Mouse (Mus musculus): ENCODE data around the gene Cyb5r1. TPM values are rescaled to one million over a fixed set of nuclear protein-coding genes. Genes with fewer than 3 reads are reported as not detected.
"Not testable (repeated sequence)": the region's sequence is repeated elsewhere in the genome, so short reads cannot be mapped to it uniquely, and the experiment has no call there.

Gene Cyb5r1
- polyA plus RNA-seq, 1 experiment from 2014 or later = 37.4 TPM

- H3K36me3 ChIP-seq = peaks cover 16% of the 10 kb centered on the region
- no peak overlapping the region for H3K4me3 ChIP-seq
- 22% methylated on average over 1 of the region's 1 CpGs for WGBS
- peaks cover 5% of the 10 kb centered on the region; the same call in 1 of the 2 replicates for H3K27me3 ChIP-seq (ENCODE audit: insufficient read depth, poor library complexity, severe bottlenecking)
- peaks cover 48% of the 10 kb centered on the region for H3K4me1 ChIP-seq
- DNase-seq (ENCODE audit: low spot score) = no peak
- no peaks in the 10 kb centered on the region for H3K9me3 ChIP-seq
- no peak overlapping the region for H3K27ac ChIP-seq
Measured at GRCm38 (mm10) chr1:134419176-134419575, 13.8 kb downstream of the Cyb5r1 start.

GRCm38 (mm10) chr1:134419751-134420458, 14.5 kb downstream of the Cyb5r1 start:
- peaks cover 23% of the 10 kb centered on the region for H3K36me3 ChIP-seq
- H3K4me3 ChIP-seq = no peak overlapping the region
- 49% methylated on average over 5 of the region's 5 CpGs for WGBS
- no peak overlapping the region for H3K27ac ChIP-seq
- DNase-seq (ENCODE audit: low spot score) = no peak
- H3K27me3 ChIP-seq (ENCODE audit: insufficient read depth, poor library complexity, severe bottlenecking) = peaks cover 5% of the 10 kb centered on the region; the same call in 1 of the 2 replicates
- H3K4me1 ChIP-seq = peaks cover 43% of the 10 kb centered on the region
- H3K9me3 ChIP-seq = no peaks in the 10 kb centered on the region

- Histone ChIP-seq H3K4me3 (no peak overlapping the region), H3K27me3 (ENCODE audit: insufficient read depth, poor library complexity, severe bottlenecking) (peaks cover 5% of the 10 kb centered on the region; the same call in 1 of the 2 replicates), H3K36me3 (peaks cover 62% of the 10 kb centered on the region), H3K27ac (no peak overlapping the region), H3K4me1 (peaks cover 28% of the 10 kb centered on the region), H3K9me3 (no peaks in the 10 kb centered on the region)
- 66% methylated on average over 10 of the region's 10 CpGs for WGBS
- peak; percentile 84 for DNase-seq (ENCODE audit: low spot score)
Measured at GRCm38 (mm10) chr1:134423911-134424310, 18.6 kb downstream of the Cyb5r1 start.

GRCm38 (mm10) chr1:134426289-134426688, 20.9 kb downstream of the Cyb5r1 start:
- H3K36me3 ChIP-seq = peaks cover 82% of the 10 kb centered on the region
- 16% methylated on average over 5 of the region's 5 CpGs for WGBS
- peaks cover 5% of the 10 kb centered on the region; the same call in 1 of the 2 replicates for H3K27me3 ChIP-seq (ENCODE audit: insufficient read depth, poor library complexity, severe bottlenecking)
- H3K9me3 ChIP-seq = no peaks in the 10 kb centered on the region
- H3K4me1 ChIP-seq = peaks cover 11% of the 10 kb centered on the region
- no peak overlapping the region for H3K27ac ChIP-seq
- no peak overlapping the region for H3K4me3 ChIP-seq
- peak; percentile 95 for DNase-seq (ENCODE audit: low spot score)

GRCm38 (mm10) chr1:134433002-134433401, 27.6 kb downstream of the Cyb5r1 start:
- WGBS = 83% methylated on average over 10 of the region's 10 CpGs
- DNase-seq (ENCODE audit: low spot score) = no peak
- H3K4me3 ChIP-seq = no peak overlapping the region
- H3K4me1 ChIP-seq = no peaks in the 10 kb centered on the region
- H3K9me3 ChIP-seq = no peaks in the 10 kb centered on the region
- H3K27ac ChIP-seq = no peak overlapping the region
- no peaks in the 10 kb centered on the region for H3K27me3 ChIP-seq (ENCODE audit: insufficient read depth, poor library complexity, severe bottlenecking)
- peaks cover 52% of the 10 kb centered on the region for H3K36me3 ChIP-seq

GRCm38 (mm10) chr1:134433473-134433872, 28.1 kb downstream of the Cyb5r1 start:
- no peak for DNase-seq (ENCODE audit: low spot score)
- Histone ChIP-seq H3K9me3 (no peaks in the 10 kb centered on the region), H3K4me3 (no peak overlapping the region), H3K27ac (no peak overlapping the region), H3K27me3 (ENCODE audit: insufficient read depth, poor library complexity, severe bottlenecking) (no peaks in the 10 kb centered on the region), H3K36me3 (peaks cover 47% of the 10 kb centered on the region), H3K4me1 (no peaks in the 10 kb centered on the region)
- WGBS = 90% methylated on average over 4 of the region's 4 CpGs

- Histone ChIP-seq H3K36me3 (peaks cover 31% of the 10 kb centered on the region), H3K9me3 (no peaks in the 10 kb centered on the region), H3K4me1 (no peaks in the 10 kb centered on the region), H3K4me3 (no peak overlapping the region), H3K27ac (no peak overlapping the region), H3K27me3 (ENCODE audit: insufficient read depth, poor library complexity, severe bottlenecking) (no peaks in the 10 kb centered on the region)
- no peak for DNase-seq (ENCODE audit: low spot score)
- 25% methylated on average over 4 of the region's 4 CpGs for WGBS
Measured at GRCm38 (mm10) chr1:134435414-134435813, 30.1 kb downstream of the Cyb5r1 start.

GRCm38 (mm10) chr1:134440437-134440836, 35.1 kb downstream of the Cyb5r1 start:
- no peaks in the 10 kb centered on the region for H3K4me1 ChIP-seq
- 85% methylated on average over 6 of the region's 6 CpGs for WGBS
- no peak overlapping the region for H3K4me3 ChIP-seq
- no peak overlapping the region for H3K27ac ChIP-seq
- H3K27me3 ChIP-seq (ENCODE audit: insufficient read depth, poor library complexity, severe bottlenecking) = no peaks in the 10 kb centered on the region
- no peaks in the 10 kb centered on the region for H3K36me3 ChIP-seq
- DNase-seq (ENCODE audit: low spot score) = no peak
- no peaks in the 10 kb centered on the region for H3K9me3 ChIP-seq

- H3K4me1 ChIP-seq; H3K27ac ChIP-seq; DNase-seq (ENCODE audit: low spot score); H3K9me3 ChIP-seq; H3K27me3 ChIP-seq (ENCODE audit: insufficient read depth, poor library complexity, severe bottlenecking); H3K36me3 ChIP-seq; H3K4me3 ChIP-seq: not testable (repeated sequence)
- WGBS = 96% methylated on average over 6 of the region's 10 CpGs
Measured at GRCm38 (mm10) chr1:134441737-134442136, 36.4 kb downstream of the Cyb5r1 start.

- no peaks in the 10 kb centered on the region for H3K4me1 ChIP-seq
- H3K27ac ChIP-seq = no peak overlapping the region
- no peaks in the 10 kb centered on the region for H3K36me3 ChIP-seq
- WGBS = 96% methylated on average over 3 of the region's 3 CpGs
- H3K4me3 ChIP-seq = no peak overlapping the region
- H3K27me3 ChIP-seq (ENCODE audit: insufficient read depth, poor library complexity, severe bottlenecking) = no peaks in the 10 kb centered on the region
- no peaks in the 10 kb centered on the region for H3K9me3 ChIP-seq
- no peak for DNase-seq (ENCODE audit: low spot score)
Measured at GRCm38 (mm10) chr1:134442394-134442793, 37.0 kb downstream of the Cyb5r1 start.

GRCm38 (mm10) chr1:134443288-134443687, 37.9 kb downstream of the Cyb5r1 start:
- H3K36me3 ChIP-seq; H3K4me1 ChIP-seq; H3K9me3 ChIP-seq; DNase-seq (ENCODE audit: low spot score); H3K4me3 ChIP-seq; H3K27me3 ChIP-seq (ENCODE audit: insufficient read depth, poor library complexity, severe bottlenecking); H3K27ac ChIP-seq: not testable (repeated sequence)
- WGBS = 97% methylated on average over 1 of the region's 1 CpGs

GRCm38 (mm10) chr1:134445418-134445817, 40.1 kb downstream of the Cyb5r1 start:
- no peaks in the 10 kb centered on the region for H3K4me1 ChIP-seq
- H3K27me3 ChIP-seq (ENCODE audit: insufficient read depth, poor library complexity, severe bottlenecking) = no peaks in the 10 kb centered on the region
- no peak overlapping the region for H3K4me3 ChIP-seq
- no peak for DNase-seq (ENCODE audit: low spot score)
- H3K36me3 ChIP-seq = no peaks in the 10 kb centered on the region
- H3K27ac ChIP-seq = no peak overlapping the region
- H3K9me3 ChIP-seq = no peaks in the 10 kb centered on the region
- 79% methylated on average over 2 of the region's 2 CpGs for WGBS

GRCm38 (mm10) chr1:134448537-134448936, 43.2 kb downstream of the Cyb5r1 start:
- not testable (repeated sequence) for H3K4me3 ChIP-seq; H3K27me3 ChIP-seq (ENCODE audit: insufficient read depth, poor library complexity, severe bottlenecking); H3K36me3 ChIP-seq; H3K27ac ChIP-seq; DNase-seq (ENCODE audit: low spot score); H3K4me1 ChIP-seq; H3K9me3 ChIP-seq
- WGBS = 70% methylated on average over 3 of the region's 3 CpGs

GRCm38 (mm10) chr1:134450201-134450600, 44.8 kb downstream of the Cyb5r1 start:
- Histone ChIP-seq H3K27ac (no peak overlapping the region), H3K36me3 (no peaks in the 10 kb centered on the region), H3K4me3 (no peak overlapping the region), H3K27me3 (ENCODE audit: insufficient read depth, poor library complexity, severe bottlenecking) (no peaks in the 10 kb centered on the region), H3K4me1 (no peaks in the 10 kb centered on the region), H3K9me3 (no peaks in the 10 kb centered on the region)
- WGBS = 76% methylated on average over 4 of the region's 4 CpGs
- DNase-seq (ENCODE audit: low spot score) = no peak
